Mouse (Mus musculus): ENCODE data around the gene Sh2d6.
A peak's percentile ranks its signal among the peaks of the same experiment; 100 is the strongest.
"Not testable (repeated sequence)": the region's sequence is repeated elsewhere in the genome, so short reads cannot be mapped to it uniquely, and the experiment has no call there.

The Sh2d6 gene

GRCm38 (mm10) chr6:72498950-72499349, 22.6 kb downstream of the Sh2d6 start:
- DNase-seq (ENCODE audit: low spot score) = no peak

GRCm38 (mm10) chr6:72492892-72493291, 28.6 kb downstream of the Sh2d6 start:
- peak; percentile 46 for DNase-seq (ENCODE audit: low spot score)

GRCm38 (mm10) chr6:72491151-72491550, 30.4 kb downstream of the Sh2d6 start:
- no peak for DNase-seq (ENCODE audit: low spot score)

- DNase-seq (ENCODE audit: low spot score) = no peak
Measured at GRCm38 (mm10) chr6:72489534-72489933, 32.0 kb downstream of the Sh2d6 start.

- no peak for DNase-seq (ENCODE audit: low spot score)
Measured at GRCm38 (mm10) chr6:72488850-72489249, 32.7 kb downstream of the Sh2d6 start.

GRCm38 (mm10) chr6:72487282-72487681, 34.2 kb downstream of the Sh2d6 start:
- DNase-seq (ENCODE audit: low spot score) = no peak

- no peak for DNase-seq (ENCODE audit: low spot score)
Measured at GRCm38 (mm10) chr6:72486307-72486706, 35.2 kb downstream of the Sh2d6 start.

GRCm38 (mm10) chr6:72484887-72485286, 36.6 kb downstream of the Sh2d6 start:
- no peak for DNase-seq (ENCODE audit: low spot score)

GRCm38 (mm10) chr6:72482156-72482555, 39.4 kb downstream of the Sh2d6 start:
- DNase-seq (ENCODE audit: low spot score) = no peak

GRCm38 (mm10) chr6:72480422-72480702, 41.1 kb downstream of the Sh2d6 start:
- no peak for DNase-seq (ENCODE audit: low spot score)

- peak; percentile 79 for DNase-seq (ENCODE audit: low spot score)
Measured at GRCm38 (mm10) chr6:72479645-72480421, 41.7 kb downstream of the Sh2d6 start.

- DNase-seq (ENCODE audit: low spot score) = not testable (repeated sequence)
Measured at GRCm38 (mm10) chr6:72478691-72479090, 42.8 kb downstream of the Sh2d6 start.

GRCm38 (mm10) chr6:72477621-72478020, 43.9 kb downstream of the Sh2d6 start:
- DNase-seq (ENCODE audit: low spot score) = no peak

- no peak for DNase-seq (ENCODE audit: low spot score)
Measured at GRCm38 (mm10) chr6:72476836-72477235, 44.7 kb downstream of the Sh2d6 start.

GRCm38 (mm10) chr6:72475221-72475985, 46.1 kb downstream of the Sh2d6 start:
- DNase-seq (ENCODE audit: low spot score) = no peak

- peak; percentile 28 for DNase-seq (ENCODE audit: low spot score)
Measured at GRCm38 (mm10) chr6:72473264-72474041, 48.1 kb downstream of the Sh2d6 start.

GRCm38 (mm10) chr6:72466171-72466570, 55.3 kb downstream of the Sh2d6 start:
- DNase-seq (ENCODE audit: low spot score) = no peak

GRCm38 (mm10) chr6:72465361-72466157, 55.9 kb downstream of the Sh2d6 start:
- peak; percentile 77 for DNase-seq (ENCODE audit: low spot score)
